Mouse (Mus musculus) ES-Bruce4 (cell line): Measurements from ENCODE around the gene Tex2.

Source experiments
- CTCF ChIP-seq: IDR thresholded peaks from one replicate; pipeline ENCODE4 v1.8.1; 2011; ENCODE audit warnings: low read depth, low read length
- POLR2A ChIP-seq: IDR thresholded peaks from one replicate; pipeline ENCODE4 v1.8.1; 2011; ENCODE audit warnings: low read length; ENCODE audit not compliant: insufficient read depth

GRCm38 (mm10) chr11:106558008-106558407 lies 55.2 kb downstream of the Tex2 start:
- TF ChIP-seq CTCF (no peak), POLR2A (no peak)
